Mouse (Mus musculus) C2C12 (cell line): ENCODE measurements around the gene Gm28048.

Experiments used
- CTCF ChIP-seq: IDR thresholded peaks from one replicate; pipeline ENCODE4 v1.5.1; 2011; ENCODE audit not compliant: control insufficient read depth, insufficient read depth, insufficient read length
- MAX ChIP-seq: IDR thresholded peaks from one replicate; pipeline ENCODE4 v1.6.1; 2011; ENCODE audit warnings: mild to moderate bottlenecking, control low read depth

DNA sequence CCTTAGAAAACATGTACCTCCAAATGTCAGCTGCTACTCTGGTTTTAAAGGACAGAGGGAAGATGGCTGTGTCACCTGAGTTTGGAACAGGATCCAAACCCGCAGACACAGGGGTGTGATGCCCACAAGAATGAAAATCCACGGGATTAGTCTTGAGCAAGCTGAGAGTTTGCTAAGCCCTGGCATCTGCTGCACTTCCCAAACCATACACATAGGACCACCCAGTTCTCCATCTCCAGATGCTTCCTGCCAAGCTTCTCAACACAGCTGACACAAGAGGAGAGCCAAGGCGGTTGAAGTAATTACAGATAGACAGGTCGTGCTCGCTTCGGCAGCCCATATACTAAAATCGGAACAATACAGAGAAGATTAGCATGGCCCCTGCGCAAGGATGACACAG is 113.3 kb downstream of the Gm28048 start:
- TF ChIP-seq CTCF (no peak), MAX (no peak)
